Mouse (Mus musculus) layer of hippocampus, adult 9-10 months (tissue): ENCODE measurements around the gene Pdcl.
A peak's percentile ranks its signal among the peaks of the same experiment; 100 is the strongest.

ENCODE experiments used
- DNase-seq: peaks from one replicate; pipeline ENCODE4 v3.0.0; 2022; ENCODE audit warnings: low spot score

Pdcl gene

DNA sequence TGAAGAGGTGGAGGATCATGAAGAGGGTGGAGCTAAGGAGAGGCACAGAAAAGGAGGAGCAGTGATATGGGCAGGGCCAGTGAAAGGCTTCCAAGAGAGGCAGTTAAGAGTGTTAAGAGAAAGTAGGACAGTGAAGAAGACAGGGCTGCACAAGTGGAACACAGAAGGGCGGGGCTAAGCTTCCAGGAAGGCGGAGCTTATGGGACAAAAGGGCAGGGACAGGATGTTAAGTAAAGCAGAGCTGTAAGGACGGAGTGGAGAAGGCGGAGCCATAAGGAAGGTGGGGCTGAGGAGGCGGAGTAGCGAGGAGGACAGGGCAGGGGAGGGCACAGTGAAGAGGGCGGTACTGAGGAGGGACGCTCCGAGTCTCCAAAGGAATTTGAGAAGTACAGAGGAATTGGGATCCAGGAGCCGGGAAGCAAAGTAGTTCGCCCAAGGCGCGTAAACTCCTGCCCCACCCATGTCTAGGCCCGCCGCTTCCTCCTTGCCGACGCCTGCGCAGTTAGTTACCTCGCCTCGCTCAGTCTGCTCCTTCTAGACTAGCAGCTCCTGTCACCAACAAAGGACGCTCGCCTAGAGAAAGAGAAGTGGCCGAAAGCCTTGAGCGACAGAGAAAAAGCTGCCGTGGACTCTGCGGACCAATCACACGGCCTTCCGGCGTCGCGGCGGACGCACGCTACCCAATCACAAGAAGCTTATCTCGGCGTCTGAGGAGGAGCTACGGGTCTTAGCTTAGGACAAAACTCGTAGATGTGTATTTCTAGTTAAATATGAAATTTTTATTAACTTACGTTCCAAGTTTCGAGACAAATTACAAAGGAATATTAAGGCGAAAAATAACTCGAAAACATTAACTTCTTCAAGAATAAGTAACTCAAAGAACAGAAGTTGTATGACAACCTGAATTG lies at the start of gene Pdcl:
TSS of gene Pdcl (minus strand) at position 700 of the 908 bp plus-strand sequence.
- DNase-seq: peak; percentile 65

DNA sequence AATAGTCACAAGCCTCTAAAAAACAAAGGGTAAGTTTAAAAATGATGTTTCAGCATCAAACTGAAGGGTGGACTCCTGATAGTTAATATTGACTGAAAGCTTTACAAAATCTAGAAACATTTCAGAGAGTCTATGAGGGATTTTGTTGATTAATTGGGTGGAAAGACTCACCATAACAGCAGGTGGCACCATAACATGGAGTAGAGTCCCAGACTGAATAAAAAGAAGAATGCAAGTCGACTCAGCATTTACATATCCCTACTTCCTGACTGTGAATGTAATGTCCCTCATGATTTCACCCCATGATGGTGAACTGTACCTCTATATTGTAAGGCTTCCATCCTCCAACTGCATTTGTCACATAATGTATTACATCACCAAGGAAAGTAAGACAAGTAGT lies 36.4 kb upstream of the Pdcl start:
- no peak for DNase-seq

DNA sequence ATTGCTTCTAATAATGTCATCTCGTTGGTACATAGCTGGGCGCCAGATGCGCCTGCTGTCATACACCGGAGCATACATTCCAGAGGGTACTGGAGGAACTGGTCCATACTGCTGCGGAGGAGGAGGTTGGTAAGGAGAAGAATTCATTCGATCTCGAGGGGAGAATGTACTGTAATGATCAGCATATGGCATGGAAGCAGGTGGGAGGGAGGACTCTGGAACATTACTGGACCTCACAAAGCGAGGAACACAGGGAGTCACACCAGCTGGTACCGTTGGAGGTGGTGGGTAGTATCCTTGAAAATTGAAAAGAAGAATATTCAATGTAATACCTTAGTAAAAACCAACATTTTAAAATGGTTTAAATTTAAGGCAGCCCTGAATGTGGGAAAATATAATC lies 23.8 kb upstream of the Pdcl start:
- no peak for DNase-seq

DNA sequence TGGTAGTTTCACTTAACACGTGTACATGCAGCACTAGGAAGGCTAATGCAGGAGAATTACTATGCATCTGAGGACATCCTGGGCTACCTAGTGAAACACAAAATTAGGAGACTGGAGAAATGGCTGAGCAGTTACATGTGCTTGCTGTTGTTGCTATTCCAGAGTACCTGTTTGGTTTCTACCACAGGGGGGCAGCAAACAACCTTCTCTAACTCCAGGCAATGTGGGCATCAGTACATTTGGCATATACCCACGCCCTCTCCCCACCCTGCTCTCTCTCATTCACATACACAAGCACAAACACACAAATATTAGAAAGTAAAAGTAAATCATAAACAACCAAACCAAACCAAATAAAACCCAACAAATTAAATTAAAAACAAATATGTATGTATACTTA lies 21.1 kb upstream of the Pdcl start:
- peak; percentile 53 for DNase-seq

DNA sequence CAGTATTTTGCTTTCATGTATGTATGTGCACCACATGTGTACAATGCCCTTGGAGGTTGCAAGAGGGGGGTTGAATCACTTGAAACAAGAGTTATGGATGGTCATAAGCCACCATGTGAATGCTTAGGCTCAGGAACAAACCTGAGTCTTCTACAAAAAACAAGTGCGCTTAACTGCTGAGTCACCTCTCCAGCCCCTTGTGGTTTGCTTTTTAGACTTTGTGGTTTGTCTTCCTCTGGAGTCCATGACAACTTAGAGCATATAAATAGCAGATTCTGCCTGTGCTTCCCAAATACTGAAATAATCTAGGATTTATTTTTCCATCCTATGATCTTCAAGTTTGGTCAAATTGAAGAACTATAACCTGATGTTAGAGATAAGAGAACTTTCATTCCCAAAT lies 16.9 kb upstream of the Pdcl start:
- DNase-seq: no peak

DNA sequence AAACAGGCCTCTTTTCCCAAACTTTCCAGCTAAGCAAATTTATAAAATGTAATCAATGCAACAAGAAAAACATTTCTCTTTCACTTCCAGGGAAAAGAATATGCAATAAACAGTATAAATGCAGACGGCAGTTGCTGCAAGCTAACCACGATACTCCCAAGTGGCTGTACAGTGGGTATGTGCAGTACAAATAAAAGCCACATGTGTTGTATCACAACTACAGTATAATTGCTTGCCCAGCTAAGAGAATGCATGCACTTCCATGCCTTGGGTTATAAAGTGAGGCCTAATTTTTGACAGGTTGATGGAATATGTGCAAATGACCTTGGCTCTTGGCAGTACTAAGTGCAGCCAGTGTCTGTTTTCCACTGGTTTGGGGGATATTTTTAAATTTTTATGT lies 11.5 kb upstream of the Pdcl start:
- DNase-seq: no peak

DNA sequence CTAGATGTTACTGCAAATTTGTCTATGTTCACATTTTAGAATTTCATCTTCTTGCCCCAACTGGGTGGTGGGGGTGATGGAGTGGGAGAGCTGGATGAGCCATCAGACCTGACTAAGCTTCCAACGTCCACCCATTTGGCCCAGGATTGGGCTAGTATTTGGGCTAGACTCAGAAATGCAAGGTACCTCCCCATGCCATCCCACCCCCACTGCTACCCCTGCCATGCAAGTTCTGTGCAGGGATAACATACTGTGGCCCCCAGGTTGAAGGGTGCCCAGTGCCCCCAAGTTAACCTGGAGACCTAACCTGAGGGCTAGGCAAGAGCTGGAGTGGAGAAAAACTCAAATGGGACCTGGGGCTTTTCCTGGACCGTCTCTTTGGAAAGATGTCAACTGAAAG lies 776 bp upstream of the Pdcl start:
- DNase-seq: no peak

DNA sequence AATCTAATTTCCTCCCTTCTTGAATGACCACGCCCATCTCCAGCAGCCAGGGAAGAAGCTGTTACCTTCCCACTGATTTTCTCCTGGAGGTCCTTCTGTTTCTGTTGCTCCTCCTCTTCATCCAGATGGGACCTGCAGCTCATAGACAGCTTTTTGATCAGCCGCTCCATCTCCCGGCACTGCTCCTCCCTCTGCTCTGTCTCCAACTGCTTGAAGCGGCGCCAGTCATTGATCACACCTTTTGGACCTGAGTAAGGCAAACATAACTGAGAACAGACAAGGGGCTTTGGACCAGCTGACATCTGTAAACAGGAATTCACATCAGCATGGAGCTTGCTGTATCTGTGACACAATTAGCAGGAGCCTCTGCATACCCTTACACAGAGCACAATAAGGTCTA lies 3.6 kb downstream of the Pdcl start:
- DNase-seq: no peak

DNA sequence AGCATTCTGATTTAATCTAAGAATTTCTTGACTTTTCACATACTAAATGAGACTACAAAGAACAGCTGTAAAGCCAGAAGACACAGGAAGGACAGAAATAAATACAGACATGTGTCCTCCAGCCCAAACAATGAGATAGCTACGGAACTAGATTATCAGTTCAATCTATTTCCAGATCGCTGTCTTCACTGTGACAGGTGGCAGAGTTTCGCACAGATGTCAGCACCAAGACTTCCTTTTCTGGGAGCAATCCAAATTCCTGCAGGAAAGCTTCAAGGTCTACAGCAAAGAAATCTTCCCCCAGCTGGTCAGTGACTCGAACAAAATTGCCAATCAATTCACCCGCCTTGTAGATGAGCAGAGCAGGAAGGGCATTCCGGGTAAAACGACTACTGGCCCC lies 7.5 kb downstream of the Pdcl start:
- DNase-seq: peak; percentile 20

DNA sequence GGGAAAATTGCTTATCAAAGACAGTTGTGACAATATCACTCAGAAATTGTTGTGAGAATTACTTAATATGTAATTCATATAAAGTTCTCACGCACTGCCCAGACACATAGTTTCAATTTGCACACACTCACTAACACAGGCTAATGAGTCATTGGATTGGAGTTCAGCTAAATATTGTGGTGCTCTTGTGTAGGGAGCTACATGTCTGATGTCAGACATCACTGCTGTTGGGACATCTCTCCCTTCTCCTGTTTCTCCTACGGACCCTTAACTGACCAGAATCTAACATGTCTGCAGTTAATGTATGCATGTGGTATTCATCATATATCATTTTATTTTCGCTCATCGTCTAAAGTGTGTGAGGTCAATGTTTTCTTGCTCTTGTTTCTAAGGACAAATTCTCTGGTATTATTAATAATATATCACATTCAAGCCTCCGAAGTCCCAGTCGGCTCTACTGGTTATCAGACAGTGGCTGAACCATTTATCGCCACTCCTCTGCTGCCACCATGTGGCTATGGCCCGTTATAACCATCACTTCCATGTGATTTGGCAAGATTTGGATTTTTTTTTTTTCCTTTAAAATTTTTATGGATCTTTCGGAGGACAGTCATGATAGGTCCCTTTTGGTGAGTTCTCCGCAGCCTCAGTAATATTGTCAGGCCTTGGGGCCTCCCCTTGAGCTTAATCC lies 20.5 kb downstream of the Pdcl start:
- DNase-seq: peak; percentile 26

DNA sequence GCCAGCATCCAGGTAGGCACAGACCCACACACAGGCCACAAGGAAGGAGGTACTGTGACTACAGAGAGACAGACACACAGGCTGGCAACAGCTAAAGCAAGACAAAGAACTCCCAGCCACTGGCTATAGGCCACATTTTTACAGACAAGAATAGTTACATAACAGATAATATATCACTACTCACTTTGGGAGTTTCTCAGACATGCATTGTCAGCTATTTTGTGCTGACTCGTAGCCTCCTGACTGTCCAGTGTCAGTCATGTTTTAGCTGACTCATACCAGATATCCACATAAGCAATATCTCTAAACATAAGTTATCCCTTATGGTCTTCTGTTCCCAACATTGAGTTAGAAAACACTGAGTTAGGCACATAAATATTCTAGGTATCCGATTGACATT lies 25.8 kb downstream of the Pdcl start:
- no peak for DNase-seq

DNA sequence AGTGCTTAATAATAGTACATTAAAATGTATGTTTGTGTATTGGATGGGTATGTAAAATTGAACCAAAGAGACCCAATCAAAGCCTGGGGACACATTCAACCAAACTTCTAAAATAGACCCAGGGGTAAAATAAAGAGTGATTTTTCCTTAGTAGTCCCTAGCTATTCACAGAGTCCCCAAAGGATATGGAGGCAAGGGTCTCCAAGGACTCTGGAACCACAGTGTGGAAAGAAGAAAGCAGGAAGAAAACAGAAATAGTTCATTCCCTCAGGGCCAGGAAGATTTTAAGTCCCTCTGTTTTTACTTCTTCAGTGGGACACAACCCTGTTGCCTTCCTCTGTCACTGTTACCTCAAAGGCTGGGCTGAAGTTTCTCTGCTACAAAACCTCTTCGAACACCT lies 32.9 kb downstream of the Pdcl start, which contains the start of gene Olfr368:
TSS of gene Olfr368 (plus strand) at position 301 of the 400 bp plus-strand sequence.
- no peak for DNase-seq
